Mouse (Mus musculus) testis, postnatal 10 days (tissue): Measurements from ENCODE around the gene Ptpn21.

Source experiments
- DNase-seq: peaks from one replicate; pipeline ENCODE4 v3.0.0; 2021; ENCODE audit warnings: low spot score

Ptpn21 gene

GRCm38 (mm10) chr12:98656873-98657272 is 80.3 kb downstream of the Ptpn21 start:
- DNase-seq, result no peak

GRCm38 (mm10) chr12:98644852-98645251 is 92.4 kb downstream of the Ptpn21 start:
- no peak for DNase-seq

GRCm38 (mm10) chr12:98628260-98628970 is 108.8 kb downstream of the Ptpn21 start:
- no peak for DNase-seq

GRCm38 (mm10) chr12:98627392-98628259 is 109.6 kb downstream of the Ptpn21 start, which contains the start of gene Spata7:
TSS of gene Spata7 (plus strand) at chr12:98628157.
- DNase-seq, result peak; percentile 93
